Mouse (Mus musculus): ENCODE data around the gene L3mbtl3. TPM values are rescaled to one million over a fixed set of nuclear protein-coding genes. Genes with fewer than 3 reads are reported as not detected.
A peak's percentile ranks its signal among the peaks of the same experiment; 100 is the strongest.

The L3mbtl3 gene
- 10 to 100 TPM in 1 of 2 experiments, 1 to 10 TPM in 1; 9.2 to 15.8 TPM for total RNA-seq (2021)
- 7.8 and 8.3 TPM in 2 replicates for polyA plus RNA-seq (2012; rRNA removed)
- long read RNA-seq, partial matches to known transcripts: 2 of 4 reads
- long read RNA-seq, other reads (novel, unspliced or antisense): 2 of 4 reads

- DNase-seq: peak; percentile 95
Measured at GRCm38 (mm10) chr10:26375790-26376545, at the start of gene L3mbtl3. L3mbtl3 (minus strand) TSS chr10:26375971.

GRCm38 (mm10) chr10:26421168-26421567 lies 45.4 kb upstream of the L3mbtl3 start:
- DNase-seq: no peak

GRCm38 (mm10) chr10:26388656-26389055 lies 12.9 kb upstream of the L3mbtl3 start:
- DNase-seq: no peak

GRCm38 (mm10) chr10:26377332-26377602 lies 1.5 kb upstream of the L3mbtl3 start:
- no peak for DNase-seq

DNA sequence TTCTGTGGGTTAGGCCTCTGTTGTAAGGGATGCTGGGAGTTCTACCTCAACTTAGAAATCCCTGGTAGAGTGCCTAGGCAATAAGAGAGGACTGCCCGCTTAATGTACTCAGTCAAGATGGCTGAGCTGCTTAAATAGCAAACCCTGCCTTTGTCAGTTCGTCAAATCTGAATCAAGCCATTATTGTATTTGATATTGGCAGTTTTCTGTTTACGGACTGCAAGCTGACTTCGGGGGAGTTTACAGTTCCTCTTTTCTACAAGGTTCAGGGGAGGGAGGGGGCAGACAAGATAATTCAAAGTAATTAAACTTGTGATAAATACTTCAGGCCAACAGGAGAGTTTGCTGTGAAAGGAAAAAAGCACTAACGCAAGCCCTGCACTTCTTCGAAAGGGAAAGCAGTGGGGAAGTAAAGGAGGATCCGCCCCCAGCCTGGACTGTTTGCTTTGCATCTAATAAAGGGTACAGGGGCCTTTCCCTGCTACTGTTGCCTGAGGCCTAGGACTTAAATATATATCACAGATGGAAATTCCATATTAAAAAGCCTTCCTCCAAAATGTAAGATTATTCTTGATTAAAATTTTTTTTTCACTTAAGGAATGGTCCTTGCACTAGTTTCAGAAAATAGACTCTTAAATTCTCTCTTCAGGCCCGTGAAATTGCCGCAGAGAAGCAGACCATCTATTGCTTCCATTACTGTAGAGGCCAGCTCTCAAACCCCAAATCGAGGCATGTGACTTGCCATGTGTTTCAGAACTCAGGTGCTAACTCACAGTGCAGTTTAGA lies 968 bp upstream of the L3mbtl3 start:
- DNase-seq: no peak

DNA sequence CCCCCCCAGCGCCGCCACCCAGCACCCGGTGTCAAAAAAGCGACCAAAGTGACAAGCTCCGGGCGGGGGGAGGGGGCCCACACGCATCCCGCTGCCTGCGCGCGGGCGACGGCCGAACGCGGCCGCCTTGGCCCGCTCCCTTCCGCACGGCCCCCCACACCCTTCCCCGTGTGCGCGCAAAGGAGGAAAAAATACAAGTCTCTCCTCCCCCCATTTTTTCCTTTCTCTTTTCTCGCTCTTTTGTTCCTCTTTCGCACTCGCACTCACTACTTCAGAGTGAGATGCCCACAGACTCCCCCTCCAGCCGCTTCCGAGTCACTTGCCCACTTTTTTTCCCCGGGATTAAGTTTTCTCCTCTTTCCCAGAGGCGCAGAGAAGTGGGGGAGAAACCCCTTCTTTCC lies 420 bp downstream of the L3mbtl3 start:
- no peak for DNase-seq

GRCm38 (mm10) chr10:26374436-26375311 lies 1.1 kb downstream of the L3mbtl3 start:
- peak; percentile 78 for DNase-seq

GRCm38 (mm10) chr10:26373951-26374435 lies 1.8 kb downstream of the L3mbtl3 start:
- peak; percentile 88 for DNase-seq

DNA sequence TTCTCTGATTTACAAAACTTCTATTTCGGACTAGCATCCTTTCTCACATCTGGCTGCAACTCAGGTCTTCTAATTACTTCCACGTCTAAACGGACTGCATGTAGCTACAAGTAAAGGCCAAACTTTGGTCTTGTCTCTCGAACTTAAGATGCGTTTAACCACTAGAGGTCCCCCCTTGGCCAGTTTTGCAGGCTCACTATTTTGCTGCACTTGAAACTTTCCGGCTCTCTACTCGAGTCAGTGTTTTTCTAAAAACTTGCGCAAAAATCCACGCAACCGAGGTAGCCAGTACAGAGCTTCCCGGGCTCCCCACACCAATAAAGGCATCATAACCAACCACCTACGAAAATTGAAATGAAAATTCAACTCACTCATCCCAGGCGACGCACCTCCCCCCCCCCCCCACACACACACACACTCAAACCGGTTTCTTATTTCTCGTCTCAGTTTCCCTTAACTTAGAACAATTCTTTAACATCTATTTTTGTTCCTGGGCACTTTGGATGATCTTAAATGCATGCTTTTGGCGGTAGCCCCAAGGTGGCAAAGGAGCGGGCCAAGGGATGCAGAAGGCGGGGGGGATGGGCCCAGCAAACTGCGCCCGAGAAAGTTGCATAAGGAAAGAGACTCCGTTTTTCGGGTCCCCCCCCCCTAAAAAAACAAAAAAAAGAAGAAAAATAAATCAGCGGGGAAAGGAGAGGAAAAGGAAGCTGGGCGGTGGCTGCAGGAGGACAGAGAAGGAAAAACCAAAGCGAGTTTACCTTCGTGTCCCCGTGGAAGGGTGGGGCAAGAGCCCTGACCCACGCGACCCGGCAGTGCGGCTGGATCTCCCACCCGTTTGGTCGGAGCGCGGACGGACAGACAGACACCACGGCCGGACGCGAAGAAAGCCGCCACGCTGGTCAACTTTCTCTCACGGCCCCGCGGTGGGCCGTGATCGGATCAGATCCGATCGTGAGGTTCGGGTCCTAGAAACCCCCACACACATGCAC lies 2.5 kb downstream of the L3mbtl3 start:
- peak; percentile 90 for DNase-seq

- DNase-seq: peak; percentile 28
Measured at GRCm38 (mm10) chr10:26371416-26371815, 4.4 kb downstream of the L3mbtl3 start.

- DNase-seq: no peak
Measured at GRCm38 (mm10) chr10:26364942-26365341, 10.8 kb downstream of the L3mbtl3 start.

DNA sequence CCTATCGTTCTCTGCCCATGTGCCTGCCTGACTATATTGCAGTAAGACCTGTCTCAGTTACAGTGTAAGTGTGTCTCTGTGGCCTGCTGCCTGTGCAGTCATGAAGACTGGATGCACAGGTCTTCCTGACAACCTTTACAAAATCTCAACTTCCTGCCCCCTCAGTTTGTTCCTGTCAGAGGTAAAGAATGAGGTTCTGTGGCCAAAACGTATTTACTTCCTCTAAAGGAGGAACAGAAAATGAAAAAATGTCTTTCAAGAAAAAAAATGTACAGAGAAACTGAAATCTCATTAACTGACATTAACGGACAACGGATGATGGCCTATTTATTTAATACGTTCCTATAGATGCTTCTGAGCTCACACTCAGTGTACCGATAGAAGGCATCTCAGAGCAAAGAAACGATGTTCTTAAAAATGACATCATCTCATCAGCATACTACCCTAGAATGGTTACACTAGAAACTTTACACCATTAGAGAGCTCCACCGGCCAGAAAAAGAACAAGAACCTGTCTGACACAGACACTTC lies 11.4 kb downstream of the L3mbtl3 start:
- DNase-seq: no peak

- DNase-seq: no peak
Measured at GRCm38 (mm10) chr10:26363605-26364004, 12.2 kb downstream of the L3mbtl3 start.

- DNase-seq: no peak
Measured at GRCm38 (mm10) chr10:26358798-26359197, 17.0 kb downstream of the L3mbtl3 start.

DNA sequence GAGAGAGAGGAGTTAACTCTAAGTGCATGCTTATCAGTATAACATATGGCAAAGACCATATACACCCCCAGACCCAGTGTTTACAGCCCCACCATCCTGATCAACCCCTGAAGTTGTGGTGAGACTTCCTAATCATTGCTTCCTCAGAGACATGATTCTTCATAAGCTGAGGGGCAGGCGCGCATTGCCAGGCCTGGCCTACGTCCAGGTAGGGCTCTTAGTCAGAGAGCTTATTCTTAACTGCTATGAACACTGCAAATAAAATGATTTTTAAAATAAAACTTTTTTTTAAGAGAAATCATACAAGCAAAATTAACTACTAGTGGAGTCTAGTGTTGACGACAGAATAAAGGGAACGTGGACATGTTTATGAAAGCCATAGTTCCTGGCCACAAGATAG lies 17.5 kb downstream of the L3mbtl3 start:
- peak; percentile 54 for DNase-seq

- no peak for DNase-seq
Measured at GRCm38 (mm10) chr10:26353781-26354180, 22.0 kb downstream of the L3mbtl3 start.

- no peak for DNase-seq
Measured at GRCm38 (mm10) chr10:26351129-26351738, 24.5 kb downstream of the L3mbtl3 start.

- DNase-seq: no peak
Measured at GRCm38 (mm10) chr10:26350153-26350552, 25.6 kb downstream of the L3mbtl3 start.

GRCm38 (mm10) chr10:26347614-26348013 lies 28.2 kb downstream of the L3mbtl3 start:
- no peak for DNase-seq

- DNase-seq: no peak
Measured at GRCm38 (mm10) chr10:26345879-26346278, 29.9 kb downstream of the L3mbtl3 start.

Data from adrenal gland, adult 2 months (tissue).